Mouse (Mus musculus): ENCODE results near the gene Sema3e.

GRCm38 (mm10) chr5:14033302-14033701 lies 8.2 kb downstream of the Sema3e start:
- TF ChIP-seq ZC3H11A (IDR thresholded peaks at IDR 0.05; ENCODE audit: borderline replicate concordance, low read depth, low read length) (no peak), ZNF384 (IDR thresholded peaks at IDR 0.05; ENCODE audit: low read depth, low read length) (no peak)
